Mouse (Mus musculus) lung, postnatal 25 days (tissue): ENCODE data around the gene Hhatl.

Source experiments
- DNase-seq: peaks from one replicate; pipeline ENCODE4 v3.0.0; 2022; ENCODE audit warnings: low spot score

Gene Hhatl

GRCm38 (mm10) chr9:121759091-121760081 is 32.9 kb downstream of the Hhatl start, which contains the start of gene Zfp651:
TSS of gene Zfp651 (plus strand) at chr9:121759330.
- DNase-seq, result peak; percentile 34

GRCm38 (mm10) chr9:121757835-121758814 is 34.2 kb downstream of the Hhatl start:
- no peak for DNase-seq

GRCm38 (mm10) chr9:121757432-121757831 is 34.9 kb downstream of the Hhatl start:
- DNase-seq, result no peak

- DNase-seq, result no peak
These were observed 35.5 kb downstream of the Hhatl start for GRCm38 (mm10) chr9:121756785-121757184.

GRCm38 (mm10) chr9:121754624-121755023 is 37.7 kb downstream of the Hhatl start:
- no peak for DNase-seq

GRCm38 (mm10) chr9:121752774-121753173 is 39.5 kb downstream of the Hhatl start:
- no peak for DNase-seq

GRCm38 (mm10) chr9:121744051-121744450 is 48.3 kb downstream of the Hhatl start:
- no peak for DNase-seq

GRCm38 (mm10) chr9:121741168-121741567 is 51.1 kb downstream of the Hhatl start:
- no peak for DNase-seq

GRCm38 (mm10) chr9:121740490-121740889 is 51.8 kb downstream of the Hhatl start:
- no peak for DNase-seq
